Mouse (Mus musculus) spleen, embryonic (tissue): Measurements from ENCODE around the gene Nek2.

Source experiments
- CTCF ChIA-PET: fragments of 350-600 bp; sonication (Branson Sonifier 250); formaldehyde crosslinking; loops from one replicate; lab custom pipeline; 2022; lab: Charles Lee

Nek2 gene

DNA sequence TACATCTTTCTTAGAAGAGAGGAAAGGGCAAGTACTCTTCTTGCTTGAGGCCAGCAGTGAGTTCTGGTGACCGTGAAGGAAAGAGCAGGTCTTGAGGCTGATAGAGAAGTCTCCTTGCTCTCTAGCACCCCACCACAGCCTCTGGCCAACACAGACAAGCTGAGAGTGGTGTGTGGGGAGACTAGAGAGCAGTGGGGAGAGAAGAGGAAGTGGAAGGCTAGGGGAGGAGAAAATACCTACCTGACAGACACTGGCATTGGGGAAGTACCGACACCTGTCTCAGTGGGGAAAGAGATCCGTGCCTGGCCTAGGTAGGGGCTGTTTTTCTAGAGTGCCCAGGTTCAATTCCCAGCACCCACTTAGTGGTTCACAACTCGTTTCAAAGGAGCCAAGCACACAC, 7.0 kb upstream of the Nek2 start:
- CTCF ChIA-PET: interaction anchor here (0.6 to 1.2 kb wide), 3 partner anchors 63 to 631 kb away, joined by 3 read pairs; no protein-coding TSS in a partner anchor

GRCm38 (mm10) chr1:191814935-191815334, 6.3 kb upstream of the Nek2 start:
- CTCF ChIA-PET: interaction anchor here (0.5 to 1.2 kb wide), 5 partner anchors 26 to 491 kb away, joined by 3 to 12 read pairs (median 3); no protein-coding TSS in a partner anchor

- CTCF ChIA-PET: no interaction called here
Measured at GRCm38 (mm10) chr1:191816596-191816995, 4.6 kb upstream of the Nek2 start.

GRCm38 (mm10) chr1:191817418-191818144, 3.7 kb upstream of the Nek2 start:
- CTCF ChIA-PET: interaction anchor here (0.6 to 1.0 kb wide), 7 partner anchors 63 to 1368 kb away, joined by 3 to 4 read pairs (median 3); no protein-coding TSS in a partner anchor

DNA sequence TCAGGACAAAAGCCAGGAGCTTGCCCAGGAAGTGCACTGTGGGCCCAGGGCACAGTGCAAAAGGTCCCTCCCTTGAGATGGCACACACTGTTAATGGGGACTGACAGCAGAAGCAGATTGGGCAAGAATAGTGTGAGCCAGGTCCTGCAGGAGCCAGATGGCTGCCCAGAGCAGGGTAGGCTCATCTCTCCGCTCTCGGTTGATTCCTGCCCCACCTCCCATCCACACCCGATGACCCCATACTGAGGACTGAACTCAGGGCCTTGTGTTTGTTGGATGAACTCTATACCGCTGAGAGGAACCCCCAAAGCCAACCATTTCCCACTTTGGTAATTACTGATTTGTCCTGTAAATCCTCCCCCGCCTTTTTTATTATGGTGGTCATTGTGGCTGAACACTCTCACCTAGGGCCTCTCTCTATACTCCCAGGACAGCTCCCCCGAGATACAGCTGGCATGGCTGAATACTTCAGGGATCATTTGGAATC, 3.1 kb upstream of the Nek2 start:
- CTCF ChIA-PET: interaction anchor here (0.5 to 1.0 kb wide), 7 partner anchors 64 to 465 kb away, joined by 3 to 4 read pairs (median 3); no protein-coding TSS in a partner anchor

- CTCF ChIA-PET: no interaction called here
Measured at GRCm38 (mm10) chr1:191819026-191819425, 2.2 kb upstream of the Nek2 start.

- CTCF ChIA-PET: no interaction called here
Measured at GRCm38 (mm10) chr1:191820951-191821325, 306 bp upstream of the Nek2 start.

DNA sequence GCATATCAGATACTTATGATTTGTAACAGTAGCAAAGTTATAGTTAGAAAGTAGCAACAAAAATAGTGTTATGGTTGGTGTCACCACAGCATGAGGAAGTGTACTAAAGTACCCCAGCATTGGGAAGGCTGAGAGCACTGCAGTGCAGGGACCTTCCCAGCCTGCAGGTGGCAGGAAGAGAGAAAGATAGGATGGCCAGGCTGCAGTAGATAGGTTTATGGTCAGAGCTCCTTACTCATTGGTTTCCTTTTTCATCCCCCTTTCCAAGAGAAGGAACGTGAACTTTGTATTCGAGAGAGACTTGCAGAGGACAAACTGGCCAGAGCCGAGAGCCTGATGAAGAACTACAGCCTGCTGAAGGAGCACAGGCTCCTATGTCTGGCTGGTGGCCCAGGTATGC, 7.9 kb downstream of the Nek2 start:
- CTCF ChIA-PET: no interaction called here

- CTCF ChIA-PET: no interaction called here
Measured at GRCm38 (mm10) chr1:191833396-191833795, 12.2 kb downstream of the Nek2 start.

GRCm38 (mm10) chr1:191834825-191835224, 13.6 kb downstream of the Nek2 start:
- CTCF ChIA-PET: interaction anchor here (1.3 kb wide), 1 partner anchor 129 kb away, joined by 7 read pairs; no protein-coding TSS in a partner anchor

- CTCF ChIA-PET: interaction anchor here (0.7 kb wide), 1 partner anchor 259 kb away, joined by 6 read pairs; no protein-coding TSS in a partner anchor
Measured at GRCm38 (mm10) chr1:191836318-191836985, 15.2 kb downstream of the Nek2 start.

GRCm38 (mm10) chr1:191837691-191838090, 16.4 kb downstream of the Nek2 start:
- CTCF ChIA-PET: no interaction called here

DNA sequence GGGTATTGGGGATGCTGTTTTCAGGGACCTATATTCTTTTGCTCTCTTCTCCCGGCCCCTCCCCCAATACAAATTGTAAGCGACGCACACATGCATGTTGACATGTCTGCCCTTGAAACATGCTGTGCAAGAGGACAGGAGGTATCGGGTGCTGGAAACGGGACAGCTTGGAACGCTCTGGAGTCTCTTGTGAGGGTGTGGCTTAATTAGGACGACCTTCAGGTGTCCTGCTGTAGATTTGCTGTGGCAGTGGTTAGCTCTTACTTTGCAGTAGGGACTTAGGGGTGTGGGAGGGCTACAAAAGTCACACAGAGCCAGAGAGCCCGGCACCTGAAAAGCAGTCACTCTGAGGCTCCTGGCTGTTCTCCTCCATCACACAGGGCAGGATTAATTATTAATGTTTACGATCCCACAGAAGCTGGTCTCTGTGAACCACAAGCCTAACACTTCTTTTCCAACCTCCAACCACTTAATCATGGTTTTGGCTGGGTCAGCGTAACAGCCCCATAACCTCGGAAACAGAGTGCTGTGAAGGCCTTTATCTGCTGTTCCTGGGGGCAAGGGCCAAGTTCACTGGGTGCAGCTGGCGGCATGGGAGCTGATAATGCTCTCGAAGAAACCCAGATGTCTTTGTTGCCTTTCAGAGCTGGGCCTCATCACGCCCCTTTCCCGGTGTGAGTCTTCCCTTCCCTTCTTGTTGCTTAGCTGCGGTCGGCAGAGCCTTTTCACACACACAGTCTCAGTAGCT, 17.9 kb downstream of the Nek2 start:
- CTCF ChIA-PET: no interaction called here

DNA sequence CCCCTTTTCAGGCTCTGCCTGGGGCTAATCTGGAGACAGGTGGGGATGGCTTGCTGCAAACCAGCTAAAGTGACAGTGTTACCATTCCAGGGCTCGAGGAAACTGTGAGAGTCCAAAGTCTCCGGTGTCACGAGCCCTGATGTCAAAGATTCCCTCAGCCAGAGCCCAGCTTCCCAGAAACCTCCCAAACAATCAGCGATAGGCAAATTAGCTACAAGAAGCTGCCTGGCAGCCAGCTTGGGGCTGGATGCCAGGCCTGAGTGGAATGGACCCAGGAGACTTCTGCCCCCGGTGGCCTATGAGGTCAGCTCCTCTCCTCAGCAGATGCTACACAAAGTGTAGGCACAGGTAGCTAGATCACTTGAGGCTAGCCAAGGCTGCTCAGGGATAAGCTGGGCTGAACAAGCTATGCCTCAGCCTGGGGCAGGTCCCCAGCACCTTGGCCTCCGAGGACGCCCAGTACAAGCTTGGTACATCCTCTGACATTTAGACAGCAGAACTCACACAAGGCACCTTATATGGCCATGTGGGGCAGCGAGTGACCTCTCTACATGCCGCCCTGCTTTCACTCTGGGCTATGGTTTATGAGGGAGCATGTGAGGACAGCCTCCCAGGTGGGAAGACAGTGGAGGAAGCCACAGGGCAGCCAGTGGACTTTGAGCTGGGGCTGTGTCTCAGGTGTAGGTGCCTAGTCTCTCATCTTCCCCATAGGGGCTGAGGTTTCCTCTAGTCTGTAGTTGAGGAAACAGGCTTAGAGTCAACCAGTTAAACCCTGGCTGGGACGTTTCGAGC, 19.7 kb downstream of the Nek2 start:
- CTCF ChIA-PET: interaction anchor here (0.7 kb wide), 2 partner anchors 71 to 256 kb away, joined by 4 read pairs; no protein-coding TSS in a partner anchor

- CTCF ChIA-PET: no interaction called here
Measured at GRCm38 (mm10) chr1:191842247-191842646, 21.0 kb downstream of the Nek2 start.

GRCm38 (mm10) chr1:191846667-191847066, 25.4 kb downstream of the Nek2 start:
- CTCF ChIA-PET: no interaction called here

- CTCF ChIA-PET: no interaction called here
Measured at GRCm38 (mm10) chr1:191849501-191849900, 28.3 kb downstream of the Nek2 start.

- CTCF ChIA-PET: no interaction called here
Measured at GRCm38 (mm10) chr1:191853442-191853841, 32.2 kb downstream of the Nek2 start.

GRCm38 (mm10) chr1:191854716-191855115, 33.5 kb downstream of the Nek2 start:
- CTCF ChIA-PET: no interaction called here

- CTCF ChIA-PET: interaction anchor here (0.7 kb wide), 2 partner anchors 13 to 76 kb away, joined by 4 to 8 read pairs; no protein-coding TSS in a partner anchor
Measured at GRCm38 (mm10) chr1:191855136-191855878, 34.1 kb downstream of the Nek2 start.
